Mouse (Mus musculus) MEL (cell line): ENCODE results near the gene Igf2bp1. TPM values are rescaled to one million over a fixed set of nuclear protein-coding genes. Genes with fewer than 3 reads are reported as not detected.

Experiments used
- DNase-seq: peaks from one replicate; pipeline ENCODE4 v3.0.0; 2011; ENCODE audit warnings: low read depth, low spot score
- H3K27ac ChIP-seq: 2 replicates; pipeline ENCODE4 v1.5.1; 2012; ENCODE audit warnings: low read depth, mild to moderate bottlenecking, control low read depth, low read length, moderate library complexity; ENCODE audit not compliant: control insufficient read depth
- H3K27me3 ChIP-seq, 2 experiments: fragments of 150-350 bp in 1 of 2; sonication (generic) in 1 of 2; 2 replicates each; pipeline ENCODE4 v1.6.1; 2012; ENCODE audit warnings: low read length in 2 of 2, mild to moderate bottlenecking in 2 of 2, improper control_type of control experiment in 1 of 2, moderate library complexity in 1 of 2; ENCODE audit not compliant: insufficient read depth in 2 of 2, control insufficient read depth in 1 of 2
- H3K36me3 ChIP-seq, 2 experiments: 2 replicates each; pipeline ENCODE4 v1.6.1; 2012 to 2014; ENCODE audit warnings: low read length in 2 of 2, improper control_type of control experiment in 1 of 2, inconsistent platforms in 1 of 2, mild to moderate bottlenecking in 1 of 2; ENCODE audit not compliant: insufficient read depth in 2 of 2, control insufficient read depth in 1 of 2
- H3K4me1 ChIP-seq, 2 experiments: fragments of 150-350 bp in 1 of 2; sonication (generic) in 1 of 2; 2 replicates each; pipeline ENCODE4 v1.6.1; 2012; ENCODE audit warnings: low read length in 2 of 2, improper control_type of control experiment in 1 of 2, mild to moderate bottlenecking in 1 of 2; ENCODE audit not compliant: insufficient read depth in 2 of 2, control insufficient read depth in 1 of 2
- H3K4me3 ChIP-seq, 2 experiments: fragments of 150-350 bp in 1 of 2; sonication (generic) in 1 of 2; 2 replicates each; pipeline ENCODE4 v1.5.1; 2012; ENCODE audit warnings: low read depth in 2 of 2, low read length in 2 of 2, mild to moderate bottlenecking in 2 of 2, moderate library complexity in 2 of 2, control low read depth in 1 of 2, improper control_type of control experiment in 1 of 2; ENCODE audit not compliant: control insufficient read depth in 1 of 2, insufficient read depth in 1 of 2
- H3K79me2 ChIP-seq: 2 replicates; pipeline ENCODE4 v1.6.1; 2012; ENCODE audit warnings: mild to moderate bottlenecking, low read length, moderate library complexity; ENCODE audit not compliant: control insufficient read depth, poor library complexity, insufficient read depth
- H3K9ac ChIP-seq: 2 replicates; pipeline ENCODE4 v1.6.1; 2012; ENCODE audit warnings: low read depth, mild to moderate bottlenecking, control low read depth, low read length, moderate library complexity; ENCODE audit not compliant: control insufficient read depth, poor library complexity, severe bottlenecking
- H3K9me3 ChIP-seq: fragments of 150-350 bp; sonication (generic); replicated peaks from 2 replicates; pipeline ENCODE4 v1.6.1; 2012; ENCODE audit warnings: mild to moderate bottlenecking, low read length, improper control_type of control experiment, moderate library complexity; ENCODE audit not compliant: insufficient read depth
- BHLHE40 ChIP-seq: IDR thresholded peaks from 2 replicates; pipeline ENCODE4 v1.6.1; 2012; ENCODE audit warnings: low read depth, mild to moderate bottlenecking, inconsistent platforms, low read length, improper control_type of control experiment, borderline replicate concordance
- CHD1 ChIP-seq: IDR thresholded peaks from 2 replicates; pipeline ENCODE4 v1.6.1; 2012; ENCODE audit warnings: low read depth, mild to moderate bottlenecking, inconsistent platforms, low read length, improper control_type of control experiment
- ETS1 ChIP-seq: IDR thresholded peaks from 2 replicates; pipeline ENCODE4 v1.6.1; 2012; ENCODE audit warnings: low read depth, mild to moderate bottlenecking, inconsistent platforms, low read length, improper control_type of control experiment, moderate library complexity
- GATA1 ChIP-seq: IDR thresholded peaks from 2 replicates; pipeline ENCODE4 v1.6.1; 2011; ENCODE audit warnings: low read depth, low read length, improper control_type of control experiment
- NRF1 ChIP-seq: IDR thresholded peaks from 2 replicates; pipeline ENCODE4 v1.6.1; 2014; ENCODE audit warnings: low read depth, mild to moderate bottlenecking, inconsistent platforms, low read length, improper control_type of control experiment, moderate library complexity; ENCODE audit not compliant: poor library complexity, insufficient read depth, severe bottlenecking
- RCOR1 ChIP-seq: IDR thresholded peaks from 2 replicates; pipeline ENCODE4 v1.6.1; 2012; ENCODE audit warnings: low read depth, mild to moderate bottlenecking, inconsistent platforms, low read length, improper control_type of control experiment
- SIN3A ChIP-seq: IDR thresholded peaks from 2 replicates; pipeline ENCODE4 v1.6.1; 2012; ENCODE audit warnings: low read length, improper control_type of control experiment, inconsistent platforms
- USF1 ChIP-seq: IDR thresholded peaks from 2 replicates; pipeline ENCODE4 v1.6.1; 2014; ENCODE audit warnings: low read depth, mild to moderate bottlenecking, inconsistent platforms, low read length, improper control_type of control experiment, moderate library complexity
- polyA plus RNA-seq, 2 experiments: library from polyadenylated mRNA; stranded (reverse) in 1 of 2; unstranded in 1 of 2; fragments of >175 nt in 1 of 2; fragments of >200 nt in 1 of 2; gene quantifications; 2 replicates each; pipeline versions ENCODE4 v1.2.1 to v1.2.4; 2012; ENCODE audit warnings: low replicate concordance in 2 of 2, low read depth in 1 of 2; ENCODE audit not compliant: insufficient read length in 2 of 2, insufficient read depth in 1 of 2, missing spikeins in 1 of 2
- total RNA-seq: library from RNA; depleted of rRNA; stranded (reverse); fragments of 300-350 nt; gene quantifications from 2 replicates; pipeline ENCODE4 v1.2.3, GENCODE M21; 2012; rRNA removed

Igf2bp1 gene
- total and polyA plus RNA-seq, 3 experiments = 0.15 TPM; not detected in 2

DNA sequence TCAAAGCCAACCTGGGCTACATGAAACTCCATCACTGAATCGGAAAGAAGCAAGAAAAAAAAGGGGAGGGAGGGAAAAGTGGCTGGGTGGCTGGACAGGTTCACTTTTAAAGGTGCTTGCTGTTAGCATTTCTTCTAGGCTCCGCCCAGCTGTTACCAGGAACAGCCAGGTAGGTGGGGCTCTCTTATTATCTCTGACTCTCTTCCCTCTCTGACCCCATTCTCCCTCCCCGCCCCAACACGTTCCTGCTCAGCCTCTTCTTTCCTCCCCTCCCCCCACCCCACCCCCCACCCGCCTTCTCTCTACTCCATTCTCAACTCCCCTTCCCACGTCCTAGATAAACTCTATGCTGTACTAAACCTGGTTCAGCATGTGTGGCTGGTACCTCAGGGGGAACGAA, 94.2 kb downstream of the Igf2bp1 start:
- no peak overlapping the region for H3K9ac ChIP-seq
- DNase-seq = peak; percentile 47
- no peak for TF ChIP-seq GATA1
- no peak for TF ChIP-seq ETS1
- TF ChIP-seq CHD1 = no peak
- no peak for TF ChIP-seq NRF1
- H3K4me3 ChIP-seq = no peak overlapping the region
- peaks cover 0 to 13% of the 10 kb centered on the region in 2 experiments; a peak in 2 of 4 replicates for H3K36me3 ChIP-seq
- H3K4me1 ChIP-seq = peaks cover 22 to 36% of the 10 kb centered on the region in 2 experiments
- no peaks in the 10 kb centered on the region; the same call in 1 of the 2 replicates for H3K79me2 ChIP-seq
- H3K27ac ChIP-seq = no peak overlapping the region
- no peaks in the 10 kb centered on the region for H3K9me3 ChIP-seq
- peaks cover 2 to 3% of the 10 kb centered on the region in 2 experiments; a peak in 2 of 4 replicates for H3K27me3 ChIP-seq

DNA sequence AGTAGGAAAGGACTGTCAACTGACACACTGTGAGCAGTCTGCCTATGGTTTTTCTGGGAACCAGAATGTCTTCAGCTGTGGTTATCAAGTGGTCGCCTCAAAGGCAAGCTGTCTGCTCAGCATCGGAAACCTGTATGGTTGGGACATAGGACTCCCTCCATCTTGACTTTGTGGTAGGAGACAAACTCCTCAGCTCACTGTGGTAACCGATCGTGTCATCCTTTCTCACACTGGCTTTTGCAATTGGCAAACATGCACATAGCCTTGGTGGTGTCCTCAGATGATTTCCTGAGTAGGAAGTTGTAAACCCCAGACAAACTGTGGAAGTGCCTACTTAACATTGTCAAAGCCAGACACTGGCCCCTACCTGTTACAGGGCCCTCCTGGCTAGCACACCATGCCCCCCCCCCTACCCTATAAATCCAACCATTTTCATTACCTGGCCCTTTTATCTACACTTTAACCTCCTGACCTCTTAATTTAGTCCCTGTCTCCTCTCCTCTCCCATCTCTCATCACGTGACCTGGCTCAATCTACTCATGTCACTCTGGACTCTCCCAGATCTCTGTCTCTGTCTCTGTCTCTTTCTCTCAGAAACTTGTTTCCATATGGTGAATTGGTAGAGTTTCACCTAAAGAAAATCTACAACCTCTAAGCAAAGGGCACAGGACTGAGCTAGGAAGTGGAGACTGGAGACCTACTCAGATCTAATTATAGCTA, 97.8 kb downstream of the Igf2bp1 start:
- Histone ChIP-seq H3K9ac (no peak overlapping the region), H3K4me1 (peaks cover 13 to 18% of the 10 kb centered on the region in 2 experiments), H3K27ac (no peak overlapping the region), H3K9me3 (no peaks in the 10 kb centered on the region), H3K79me2 (no peaks in the 10 kb centered on the region), H3K27me3 (no peaks in the 10 kb centered on the region), H3K4me3 (no peak overlapping the region), H3K36me3 (peaks cover 0 to 8% of the 10 kb centered on the region in 2 experiments; a peak in 2 of 4 replicates)
- TF ChIP-seq RCOR1 (no peak), USF1 (peak; percentile 51), BHLHE40 (no peak), SIN3A (no peak)
- no peak for DNase-seq

Other genes starting within 250 kb of the Igf2bp1 start
- 15.4 and 17.7 TPM in 2 replicates for gene Phospho1, start 181.4 kb downstream of the Igf2bp1 start, total RNA-seq
- 10 to 100 TPM in 1 of 2 experiments, not detected in 1; 76.0 TPM for gene Phospho1, start 181.4 kb downstream of the Igf2bp1 start, polyA plus RNA-seq
- gene Gngt2, start 168.7 kb downstream of the Igf2bp1 start, total RNA-seq = 23.5 and 24.0 TPM in 2 replicates
- 10 to 100 TPM in 1 of 2 experiments, not detected in 1; 25.9 TPM for gene Gngt2, start 168.7 kb downstream of the Igf2bp1 start, polyA plus RNA-seq
- 3.2 and 3.3 TPM in 2 replicates for gene Abi3, start 163.5 kb downstream of the Igf2bp1 start, total RNA-seq
- gene Abi3, start 163.5 kb downstream of the Igf2bp1 start, polyA plus RNA-seq = 10 to 100 TPM in 1 of 2 experiments, not detected in 1; 15.4 TPM
- 0.15 and 0.16 TPM in 2 replicates for gene B4galnt2, start 91.0 kb downstream of the Igf2bp1 start, total RNA-seq
- 1 to 10 TPM in 1 of 2 experiments, not detected in 1; 4.5 TPM for gene B4galnt2, start 91.0 kb downstream of the Igf2bp1 start, polyA plus RNA-seq
- gene Gip, start 18.6 kb upstream of the Igf2bp1 start, total RNA-seq = 3.8 and 5.0 TPM in 2 replicates
- 1 to 10 TPM in 1 of 2 experiments, not detected in 1; 7.0 TPM for gene Gip, start 18.6 kb upstream of the Igf2bp1 start, polyA plus RNA-seq
- gene Snf8, start 28.9 kb upstream of the Igf2bp1 start, total RNA-seq = 135 and 137 TPM in 2 replicates
- gene Snf8, start 28.9 kb upstream of the Igf2bp1 start, polyA plus RNA-seq = 100 to 1,000 TPM in 1 of 2 experiments, not detected in 1; 183 TPM
- gene Ube2z, start 59.4 kb upstream of the Igf2bp1 start, total RNA-seq = 55.3 and 56.8 TPM in 2 replicates
- gene Ube2z, start 59.4 kb upstream of the Igf2bp1 start, polyA plus RNA-seq = 10 to 100 TPM in 1 of 2 experiments, not detected in 1; 58.5 TPM
- 1,306 and 1,519 TPM in 2 replicates for gene Atp5g1, start 69.7 kb upstream of the Igf2bp1 start, total RNA-seq
- 1,000 to 10,000 TPM in 1 of 2 experiments, not detected in 1; 1,694 TPM for gene Atp5g1, start 69.7 kb upstream of the Igf2bp1 start, polyA plus RNA-seq
- gene Calcoco2, start 106.0 kb upstream of the Igf2bp1 start, total RNA-seq = not detected in 2 replicates
- gene Calcoco2, start 106.0 kb upstream of the Igf2bp1 start, polyA plus RNA-seq = not detected
- not detected in 2 replicates for gene Ttll6, start 127.8 kb upstream of the Igf2bp1 start, total RNA-seq
- gene Ttll6, start 127.8 kb upstream of the Igf2bp1 start, polyA plus RNA-seq = under 1 TPM in 1 of 2 experiments, not detected in 1; 0.03 TPM
- 12.1 and 13.8 TPM in 2 replicates for gene Hoxb13, start 188.4 kb upstream of the Igf2bp1 start, total RNA-seq
- gene Hoxb13, start 188.4 kb upstream of the Igf2bp1 start, polyA plus RNA-seq = 10 to 100 TPM in 1 of 2 experiments, not detected in 1; 16.7 TPM